Mouse (Mus musculus): ENCODE measurements around the gene Gdf11.

Gdf11 gene

GRCm38 (mm10) chr10:128918246-128918645 lies 26.7 kb upstream of the Gdf11 start:
- peak; percentile 97 for DNase-seq

GRCm38 (mm10) chr10:128917400-128917799 lies 25.9 kb upstream of the Gdf11 start:
- DNase-seq: no peak

DNA sequence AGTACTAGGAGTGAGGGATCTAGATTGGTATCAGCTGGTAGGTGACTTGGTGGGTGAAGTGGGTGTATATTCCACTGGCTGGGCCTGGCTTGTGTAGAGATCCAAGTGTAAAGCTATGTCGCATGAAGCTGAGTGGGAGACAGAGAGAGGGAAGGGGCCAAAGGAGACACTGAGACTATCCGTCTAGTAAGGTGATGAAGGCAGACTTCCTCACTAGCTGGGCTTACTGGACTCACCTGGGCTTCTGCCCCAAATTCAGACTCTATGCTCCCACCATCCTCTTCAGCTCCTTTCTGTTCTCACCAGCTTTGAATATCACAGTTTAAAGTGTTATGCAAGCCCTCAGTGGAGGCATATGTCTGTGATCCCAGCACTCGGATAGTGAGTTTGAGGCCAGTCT lies 25.1 kb upstream of the Gdf11 start:
- DNase-seq: no peak

DNA sequence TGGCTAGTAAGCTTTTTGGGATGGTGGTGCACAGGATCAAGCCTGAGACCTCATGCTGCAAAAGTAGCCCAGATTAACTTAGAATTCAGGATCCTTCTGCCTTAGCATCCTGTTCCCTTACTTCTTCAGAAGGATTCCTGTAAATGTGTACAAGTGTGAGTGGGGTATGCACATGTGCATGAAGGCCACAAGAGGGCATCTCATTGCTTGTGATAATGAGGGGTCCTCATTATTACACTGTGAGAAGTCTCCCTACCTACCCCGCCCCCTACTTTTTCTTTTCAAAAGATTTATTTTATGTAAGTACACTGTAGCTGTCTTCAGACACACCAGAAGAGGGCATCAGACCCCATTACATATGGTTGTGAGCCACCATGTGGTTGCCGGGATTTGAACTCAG lies 24.0 kb upstream of the Gdf11 start:
- no peak for DNase-seq

GRCm38 (mm10) chr10:128913696-128914095 lies 22.2 kb upstream of the Gdf11 start:
- DNase-seq: peak; percentile 61

DNA sequence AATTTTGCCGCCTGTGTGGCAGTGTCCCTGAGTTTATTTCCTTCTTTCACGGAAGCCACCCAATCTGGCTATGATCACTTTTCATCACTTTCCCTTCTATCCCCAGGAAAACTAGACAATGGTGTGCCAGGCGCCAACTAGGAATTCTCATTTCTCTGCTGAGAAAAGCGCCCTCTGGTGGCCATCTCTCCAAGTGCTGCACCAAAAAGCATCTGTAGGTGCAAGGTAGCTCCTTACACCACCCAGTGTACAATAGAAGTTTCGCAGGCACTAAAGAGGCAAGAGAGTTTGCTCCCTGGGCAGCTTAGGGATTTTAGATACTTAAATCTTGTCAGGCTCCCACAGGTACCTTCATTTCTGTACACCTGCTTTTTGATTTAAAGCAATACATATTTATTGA lies 21.7 kb upstream of the Gdf11 start:
- DNase-seq: peak; percentile 90

DNA sequence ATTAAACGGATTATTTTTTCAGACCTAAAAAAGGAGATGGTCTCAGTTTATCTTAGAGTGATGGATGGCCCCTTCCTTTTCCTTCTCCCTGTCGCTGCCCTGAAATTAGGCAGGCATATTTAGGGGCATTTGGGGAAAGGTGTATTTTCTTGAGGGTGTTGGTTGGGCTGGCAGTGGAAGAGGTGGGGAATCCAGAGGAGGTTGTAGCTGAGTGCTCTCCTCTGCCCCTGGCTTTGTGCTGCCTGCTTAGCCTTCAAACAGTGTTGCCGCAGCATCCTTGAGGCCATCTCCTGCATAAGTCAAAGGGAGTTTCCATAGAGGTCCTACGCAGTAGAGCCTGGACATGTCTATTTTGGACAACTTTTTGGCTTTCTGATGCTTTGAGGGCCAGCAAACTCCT lies 21.3 kb upstream of the Gdf11 start:
- DNase-seq: no peak

DNA sequence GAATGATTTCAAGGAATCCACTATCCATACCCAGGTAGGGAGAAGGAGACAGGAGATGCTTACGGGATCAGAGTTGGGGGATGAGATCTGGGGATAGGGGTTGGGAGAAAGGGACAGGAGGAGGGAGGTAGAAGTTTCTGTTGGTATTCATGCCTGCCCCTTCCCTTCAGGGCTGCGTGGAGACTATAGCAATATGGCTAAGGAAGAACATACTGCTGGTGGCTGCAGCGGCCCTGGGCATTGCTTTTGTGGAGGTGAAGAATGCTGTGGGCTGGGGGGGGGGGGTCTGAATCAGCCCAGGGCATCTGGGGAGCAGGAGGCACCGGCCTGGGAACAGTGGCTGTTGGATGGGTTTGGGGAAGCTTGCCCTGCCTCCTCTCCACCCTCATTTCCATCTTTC lies 20.8 kb upstream of the Gdf11 start:
- no peak for DNase-seq

- DNase-seq: no peak
Measured at GRCm38 (mm10) chr10:128911430-128911829, 19.9 kb upstream of the Gdf11 start.

DNA sequence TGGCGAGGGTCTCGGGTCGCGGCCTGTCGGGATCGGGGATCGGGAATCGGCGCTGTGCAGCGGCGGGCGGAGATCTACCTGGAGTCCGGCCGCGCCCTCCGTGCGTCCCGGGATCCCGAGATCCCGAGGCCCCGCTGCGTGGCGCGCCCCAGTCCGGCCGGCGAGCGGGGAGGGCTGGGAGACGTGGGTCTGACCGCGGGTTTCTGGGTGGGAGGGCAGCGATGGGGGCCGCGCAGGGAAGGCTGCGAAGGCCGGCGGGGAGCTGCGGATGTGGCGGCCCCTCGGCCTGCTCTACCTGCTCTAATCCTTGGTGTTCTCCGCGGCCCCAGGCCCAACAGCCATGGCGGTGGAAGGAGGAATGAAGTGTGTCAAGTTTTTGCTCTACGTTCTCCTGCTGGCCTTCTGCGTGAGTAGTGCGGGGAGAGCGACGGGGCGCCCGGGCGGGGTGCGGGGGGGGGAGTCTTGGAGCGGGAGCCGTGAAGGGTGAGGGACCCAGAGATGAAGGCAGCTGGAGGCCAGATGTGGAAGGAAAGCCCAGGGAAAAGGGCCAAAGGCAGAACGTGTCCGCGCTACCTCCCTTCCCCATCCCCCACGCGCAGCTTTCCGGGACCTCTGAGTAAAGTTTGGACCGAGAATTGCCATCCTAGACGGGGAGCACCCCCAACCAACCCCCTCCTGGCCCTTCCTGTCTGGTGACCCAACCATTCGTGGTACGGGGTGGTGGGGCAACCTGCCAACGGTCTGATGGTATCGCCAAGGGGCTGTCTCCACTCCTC lies 18.7 kb upstream of the Gdf11 start:
- peak; percentile 52 for DNase-seq

DNA sequence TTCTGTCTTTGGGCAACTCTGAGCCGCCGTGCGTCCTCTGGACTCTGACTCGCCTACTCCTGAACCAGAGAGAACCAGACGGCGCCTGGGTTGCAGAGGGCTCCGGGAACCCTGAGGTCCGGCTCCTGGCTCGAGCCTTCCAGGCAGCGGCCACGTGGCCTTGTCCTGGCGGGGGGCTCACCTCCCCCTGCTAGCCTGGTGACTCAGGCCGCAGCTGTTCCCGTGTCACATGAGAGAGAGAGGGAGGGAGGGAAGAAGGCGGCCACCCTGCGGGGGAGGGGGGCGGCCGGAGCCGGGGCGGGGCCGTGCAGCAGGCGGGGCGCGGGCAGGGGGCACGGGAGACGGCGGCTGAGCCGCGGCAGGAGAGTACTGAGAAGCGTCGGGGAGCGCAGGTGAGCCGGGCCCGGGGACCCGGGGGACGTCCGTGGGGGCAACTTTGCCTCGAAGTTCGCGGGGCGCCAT lies 18.1 kb upstream of the Gdf11 start:
- peak; percentile 72 for DNase-seq

DNA sequence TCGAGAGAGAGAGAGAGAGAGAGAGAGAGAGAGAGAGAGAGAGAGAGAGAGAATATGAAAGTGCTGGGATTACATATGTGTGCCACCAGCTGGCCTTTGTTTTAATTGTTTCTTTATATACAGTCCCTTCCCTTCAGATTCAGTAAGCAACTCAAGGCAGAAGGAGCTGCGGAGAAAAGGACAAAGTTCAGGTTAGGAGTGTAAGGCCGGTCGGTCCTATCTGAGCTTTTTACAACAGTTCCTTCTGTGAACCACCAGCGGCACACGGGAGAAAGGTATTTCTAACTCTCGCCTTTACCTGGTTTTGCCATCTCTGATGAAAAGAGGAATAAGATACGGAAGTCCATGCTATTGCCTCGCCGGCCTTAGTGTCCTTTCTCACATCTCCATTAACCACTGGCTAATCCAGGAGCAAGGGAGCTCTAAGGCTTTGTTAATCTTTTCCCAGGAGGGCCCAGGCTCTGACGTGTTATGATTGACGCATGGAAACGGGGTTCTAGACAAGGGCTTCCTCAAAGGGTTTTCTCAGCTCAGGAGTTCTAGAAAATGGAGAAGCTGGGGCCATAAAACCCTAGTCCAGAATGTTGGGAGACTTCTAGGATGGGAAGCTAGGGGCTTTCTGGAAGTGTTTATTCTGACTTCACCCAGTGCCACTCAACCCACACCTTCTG lies 17.4 kb upstream of the Gdf11 start:
- DNase-seq: no peak

DNA sequence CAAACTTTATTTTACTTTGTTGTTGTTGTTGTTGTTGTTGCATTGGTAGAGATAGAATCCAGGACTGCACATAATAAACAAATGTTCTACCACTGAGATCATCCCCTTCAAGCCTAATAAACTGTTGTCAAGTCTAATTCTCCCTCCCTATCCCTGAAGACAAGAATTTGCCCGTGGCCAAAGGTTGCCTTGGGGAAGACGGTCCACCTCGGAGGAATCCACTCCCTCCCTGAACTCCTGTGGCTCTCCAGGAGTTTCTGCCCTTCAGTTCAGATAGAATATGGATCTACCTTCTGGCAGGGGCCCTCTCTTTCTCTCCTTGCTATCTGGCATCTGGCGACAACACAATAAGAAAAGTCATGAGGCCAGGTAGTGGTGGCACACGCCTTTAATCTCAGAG lies 13.3 kb upstream of the Gdf11 start:
- DNase-seq: no peak

DNA sequence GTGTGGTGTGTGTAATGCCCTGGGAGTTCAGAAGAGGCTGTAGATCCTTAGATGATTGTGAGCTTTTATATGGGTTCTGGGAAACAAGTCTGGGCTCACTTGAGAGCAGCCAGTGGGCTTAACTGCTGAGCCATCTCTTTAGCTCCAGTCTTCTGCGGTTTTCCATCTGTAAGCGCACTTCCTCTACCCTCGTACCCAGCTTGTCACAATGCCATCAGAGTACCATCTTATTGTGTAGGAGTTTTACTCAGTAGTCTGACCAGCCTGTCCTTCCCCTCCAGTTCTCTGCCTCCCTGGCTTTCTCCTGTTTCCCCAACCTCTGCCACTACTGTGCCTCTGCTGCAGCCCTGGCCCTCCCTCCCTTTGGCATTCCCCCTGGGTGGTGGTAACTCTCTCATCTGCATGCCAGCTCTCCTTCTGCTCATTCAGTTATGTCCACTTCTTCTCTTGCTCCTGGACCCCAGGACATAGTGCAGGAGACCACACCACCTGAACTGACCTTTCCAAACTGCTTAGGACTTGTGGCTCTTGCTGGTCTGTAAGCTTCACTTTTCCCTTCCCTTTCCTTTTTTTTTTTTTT lies 11.0 kb upstream of the Gdf11 start:
- no peak for DNase-seq

DNA sequence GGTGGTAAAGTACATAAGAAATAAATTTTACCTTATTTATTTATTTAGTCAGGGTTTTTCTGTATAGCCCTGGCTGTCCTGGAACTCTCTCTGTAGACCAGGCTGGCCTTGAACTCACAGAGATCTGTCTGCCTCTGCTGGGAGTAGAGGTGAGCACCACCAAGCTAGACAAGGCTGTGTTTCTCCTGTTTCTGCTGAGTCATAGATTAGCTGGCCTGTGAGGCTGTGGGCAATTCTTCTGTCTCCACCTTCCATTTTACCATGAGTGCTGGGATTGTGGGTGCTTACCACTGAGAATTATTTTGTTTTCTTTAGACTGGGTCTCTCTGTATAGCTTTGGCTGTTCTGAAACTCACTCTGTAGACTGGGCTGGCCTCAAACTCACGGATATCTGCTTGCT lies 9.9 kb upstream of the Gdf11 start:
- DNase-seq: no peak

- no peak for DNase-seq
Measured at GRCm38 (mm10) chr10:128900698-128901097, 9.2 kb upstream of the Gdf11 start, which contains the start of gene Cd63. Cd63 (plus strand) TSS chr10:128900989.

GRCm38 (mm10) chr10:128899759-128900490 lies 8.4 kb upstream of the Gdf11 start:
- DNase-seq: no peak

DNA sequence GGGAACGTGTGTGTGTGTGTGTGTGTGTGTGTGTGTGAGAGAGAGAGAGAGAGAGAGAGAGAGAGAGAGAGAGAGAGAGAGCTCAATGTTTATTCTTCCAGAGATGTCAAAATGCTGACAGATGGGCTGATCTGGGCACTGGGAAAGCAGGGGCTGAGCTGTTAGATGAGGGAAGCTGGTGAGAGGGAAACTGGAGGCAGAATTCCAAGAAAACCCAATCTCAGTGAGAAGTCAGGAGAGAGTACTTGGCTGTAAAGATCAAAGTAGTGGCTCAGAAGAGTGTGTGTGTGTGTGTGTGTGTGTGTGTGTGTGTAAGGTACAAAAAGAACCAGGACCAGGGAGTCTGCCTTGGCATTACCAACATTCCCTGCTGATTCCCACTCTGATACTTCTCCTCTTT lies 6.0 kb upstream of the Gdf11 start:
- DNase-seq: no peak

GRCm38 (mm10) chr10:128896807-128897206 lies 5.3 kb upstream of the Gdf11 start:
- no peak for DNase-seq

DNA sequence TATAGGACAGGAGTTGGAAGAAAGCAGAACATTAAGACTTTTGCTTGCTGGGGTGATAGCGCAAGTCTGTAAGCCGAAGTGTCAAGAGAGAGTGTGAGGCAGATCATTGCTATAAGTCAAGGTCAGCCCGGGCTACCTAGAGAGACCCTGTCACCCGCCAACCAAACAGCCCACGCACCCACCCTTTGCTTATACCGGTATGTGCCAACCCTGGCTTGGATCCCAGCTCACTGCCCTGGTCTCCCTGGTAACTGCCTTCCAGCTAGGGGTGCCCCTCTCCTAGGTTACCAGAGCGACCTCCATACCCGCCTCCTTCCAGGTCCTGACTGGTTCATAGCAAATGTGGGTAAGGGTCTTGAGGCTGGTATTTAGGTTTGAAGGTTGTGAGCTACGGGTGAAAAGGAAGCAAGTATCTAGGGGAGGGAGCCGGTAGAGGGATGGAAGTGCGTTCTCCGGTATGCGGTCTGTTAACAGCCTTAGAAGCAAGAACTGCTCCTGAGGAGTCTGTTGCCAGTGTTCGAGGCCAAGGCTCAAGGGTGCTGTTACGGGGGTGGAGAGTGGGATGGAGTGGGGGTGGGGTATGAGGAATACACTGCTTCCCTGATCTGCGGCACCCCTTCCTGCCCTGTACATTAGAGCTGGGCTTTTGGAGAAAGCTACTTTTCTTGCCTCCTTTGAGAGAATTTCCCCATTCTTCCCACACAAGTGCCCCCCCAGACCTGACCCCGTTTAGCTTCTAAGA lies 4.6 kb upstream of the Gdf11 start:
- DNase-seq: no peak

- peak; percentile 70 for DNase-seq
Measured at GRCm38 (mm10) chr10:128895437-128895836, 3.9 kb upstream of the Gdf11 start.

- DNase-seq: no peak
Measured at GRCm38 (mm10) chr10:128892246-128892645, 728 bp upstream of the Gdf11 start.

Data from cerebellum, adult 9-11 months (tissue).